Mouse (Mus musculus) kidney, postnatal 4 days (tissue): ENCODE measurements around the gene Tmprss11b.

Source experiments
- DNase-seq, 2 experiments: peaks; one replicate each; pipeline ENCODE4 v3.0.0; 2021; ENCODE audit warnings: mixed read lengths in 2 of 2

The Tmprss11b gene

DNA sequence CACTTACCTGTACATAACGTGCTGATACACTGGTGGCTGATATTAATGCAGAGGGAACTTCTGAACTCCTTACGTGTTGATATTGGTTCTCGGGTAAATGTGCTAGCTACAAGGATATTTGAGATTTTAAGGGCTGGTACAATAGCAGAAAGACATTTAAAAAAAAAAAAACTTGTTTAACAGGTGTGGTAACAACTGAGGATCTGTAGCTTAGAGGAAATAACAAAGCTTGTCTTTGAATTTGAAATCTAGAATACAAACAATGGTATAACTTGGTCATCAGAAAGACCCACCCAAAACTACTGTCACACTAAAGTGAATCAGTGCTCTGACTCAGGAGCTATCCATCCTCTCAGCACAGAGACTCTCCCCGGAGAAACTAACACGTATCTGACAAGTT is at the start of gene Tmprss11b:
TSS of gene Tmprss11b (minus strand) at position 101 of the 400 bp plus-strand sequence.
- no peak for DNase-seq

DNA sequence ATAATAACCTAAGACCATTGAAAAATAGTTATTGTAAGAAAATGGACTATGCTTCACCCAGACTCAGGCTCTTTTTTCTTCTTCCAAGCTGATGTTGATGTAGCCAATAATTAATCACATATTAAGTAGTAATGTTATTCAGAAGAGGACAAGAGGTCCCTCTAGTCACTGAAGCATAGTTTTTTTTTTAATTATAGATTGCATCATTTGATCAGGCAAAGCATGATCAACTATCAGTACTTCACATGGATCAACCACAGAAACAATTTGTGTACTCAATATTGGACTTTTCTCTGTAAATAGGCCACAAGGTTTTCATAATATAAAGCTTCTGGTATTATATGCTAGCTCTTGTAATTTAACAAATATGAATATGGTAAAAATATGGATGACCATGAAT is 48.9 kb upstream of the Tmprss11b start:
- no peak for DNase-seq

DNA sequence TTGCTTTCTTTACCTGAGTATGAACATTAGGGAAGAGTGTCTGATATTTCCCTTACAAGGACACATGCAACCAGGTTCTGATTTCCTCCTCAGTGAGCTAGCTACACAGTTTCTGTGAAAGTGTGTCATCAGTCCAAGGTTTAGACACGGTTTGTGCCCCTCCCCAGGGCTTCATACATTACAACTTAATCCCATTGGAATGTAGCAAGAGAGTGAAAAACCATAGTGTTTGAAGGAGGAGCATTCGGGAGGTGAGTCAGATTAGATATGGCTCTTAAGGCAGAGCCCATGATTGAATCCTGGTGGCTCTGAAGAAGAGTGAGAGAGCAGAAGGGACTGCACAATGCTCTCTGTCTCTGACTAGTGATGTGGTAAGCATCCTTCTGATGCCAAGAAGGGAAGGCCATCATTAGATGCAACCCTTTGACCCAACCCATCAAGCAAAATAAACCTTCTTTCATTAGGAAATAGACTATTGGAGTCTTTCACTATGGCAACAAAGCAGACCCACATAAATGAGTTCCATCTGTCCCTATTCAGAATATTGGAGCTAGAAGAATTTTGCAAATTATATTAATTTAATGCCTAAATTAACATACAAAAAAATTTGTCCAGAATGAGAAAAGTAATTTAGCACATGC is 46.8 kb upstream of the Tmprss11b start:
- no peak for DNase-seq

DNA sequence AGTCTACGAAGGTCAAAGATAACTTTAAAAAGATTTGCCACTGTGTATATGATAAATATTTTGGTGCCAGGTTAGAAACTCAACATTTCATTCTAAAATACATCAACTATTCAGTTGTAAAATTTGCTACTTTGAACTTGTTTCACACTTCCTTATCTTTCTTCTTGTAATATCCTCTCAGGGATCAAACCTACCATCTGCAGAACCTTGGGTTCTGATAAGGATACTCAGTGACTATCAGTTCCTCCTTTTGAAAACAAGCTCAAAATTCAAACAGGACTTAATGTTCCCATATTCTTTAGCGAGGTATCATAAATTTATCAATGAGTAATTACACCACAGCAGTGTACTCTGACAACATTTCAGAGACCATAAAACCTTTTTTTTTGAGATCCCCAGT is 38.8 kb upstream of the Tmprss11b start:
- no peak for DNase-seq

- no peak for DNase-seq
Measured at GRCm38 (mm10) chr5:86704923-86705322, 28.8 kb upstream of the Tmprss11b start.

GRCm38 (mm10) chr5:86684667-86685066 is 8.5 kb upstream of the Tmprss11b start:
- peak; percentile 84 to 86 for DNase-seq

DNA sequence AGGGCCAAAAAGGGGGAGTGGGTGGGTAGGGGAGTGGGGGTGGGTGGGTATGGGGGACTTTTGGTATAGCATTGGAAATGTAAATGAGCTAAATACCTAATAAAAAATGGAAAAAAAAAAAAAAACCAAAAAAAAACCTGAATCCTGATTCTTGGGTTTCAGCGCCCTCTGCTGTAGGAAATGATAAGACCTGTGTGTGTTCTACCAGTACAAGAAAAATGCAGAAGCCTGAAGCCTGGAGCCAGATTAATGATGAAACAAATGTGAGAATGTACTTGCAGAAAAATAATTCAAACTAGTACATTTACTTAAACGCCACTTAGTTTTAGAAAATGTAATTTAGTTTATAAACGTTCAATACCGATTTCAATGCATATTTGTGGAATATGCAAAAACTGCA is 27.0 kb downstream of the Tmprss11b start:
- DNase-seq: peak; percentile 42 to 43

GRCm38 (mm10) chr5:86640795-86641194 is 35.4 kb downstream of the Tmprss11b start:
- no peak for DNase-seq

GRCm38 (mm10) chr5:86632324-86632723 is 43.8 kb downstream of the Tmprss11b start, which contains the start of gene Tmprss11f:
Gene Tmprss11f, minus strand, starts transcription at chr5:86632424.
- DNase-seq: no peak

DNA sequence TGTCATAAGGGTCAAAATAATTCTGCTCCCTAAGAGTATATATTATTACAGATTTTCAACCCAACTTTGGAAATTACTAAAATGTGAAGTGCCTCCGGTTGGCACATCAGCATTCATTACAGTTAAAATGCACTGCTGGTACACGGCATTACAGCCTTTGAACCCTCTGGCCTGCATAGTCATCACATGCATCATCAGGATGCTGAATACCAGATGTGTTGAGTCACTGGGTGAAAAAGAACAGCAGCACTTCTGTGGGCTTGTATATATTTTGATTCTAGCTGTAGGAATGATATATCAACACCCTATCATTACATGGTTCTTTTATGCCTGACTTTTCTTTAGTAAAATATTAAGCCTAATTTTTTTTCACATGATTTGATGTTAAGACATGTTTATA is 45.5 kb downstream of the Tmprss11b start:
- no peak for DNase-seq

GRCm38 (mm10) chr5:86621778-86622177 is 54.4 kb downstream of the Tmprss11b start:
- no peak for DNase-seq
